Mouse (Mus musculus) layer of hippocampus, adult 8-10 months (tissue): ENCODE data around the gene Leng1. TPM values are rescaled to one million over a fixed set of nuclear protein-coding genes. Genes with fewer than 3 reads are reported as not detected.

Experiments
- DNase-seq, 2 experiments: peaks; one replicate each; pipeline ENCODE4 v3.0.0; 2022; ENCODE audit warnings: low spot score in 2 of 2
- total RNA-seq, 4 experiments: library from RNA; stranded (reverse); gene quantifications; 2 replicates each; pipeline ENCODE4 v1.2.4; 2022

The Leng1 gene
- total RNA-seq, 4 experiments from 2014 or later: 4.4 to 6.8 (median 5.5) TPM

DNA sequence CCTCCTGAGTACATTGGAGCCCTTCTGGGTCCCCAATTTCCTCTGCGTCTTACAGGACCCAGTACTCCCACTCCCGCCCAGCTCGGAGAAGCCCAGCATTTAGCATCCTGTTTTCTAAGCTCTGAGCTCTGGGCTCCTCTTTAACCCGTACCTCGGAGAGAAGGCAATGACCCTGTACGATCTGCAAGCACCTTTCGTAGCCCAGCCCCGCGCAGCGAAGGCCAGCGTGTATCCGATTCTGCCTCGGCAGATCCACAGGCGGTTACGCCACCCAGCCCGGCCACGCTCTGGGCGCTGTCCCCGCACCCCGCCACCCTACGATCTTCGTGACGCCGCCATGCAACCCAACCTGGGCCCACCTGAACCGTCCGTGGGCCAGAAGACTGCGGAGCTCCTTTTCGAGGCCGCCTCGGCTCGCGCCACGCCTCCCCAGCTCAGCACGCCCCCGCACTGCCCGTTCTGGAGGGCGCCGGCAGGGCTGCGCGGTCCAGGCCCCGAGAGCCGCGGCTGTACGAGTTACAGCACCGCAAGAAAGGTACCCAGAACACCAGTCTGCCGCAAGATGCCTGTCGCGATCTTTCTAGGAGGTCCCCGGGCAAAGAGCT, 26.8 kb upstream of the Leng1 start, which contains the start of gene Tsen34:
Tsen34 (plus strand) TSS at position 482 of the 605 bp plus-strand sequence.
- no peak for DNase-seq

DNA sequence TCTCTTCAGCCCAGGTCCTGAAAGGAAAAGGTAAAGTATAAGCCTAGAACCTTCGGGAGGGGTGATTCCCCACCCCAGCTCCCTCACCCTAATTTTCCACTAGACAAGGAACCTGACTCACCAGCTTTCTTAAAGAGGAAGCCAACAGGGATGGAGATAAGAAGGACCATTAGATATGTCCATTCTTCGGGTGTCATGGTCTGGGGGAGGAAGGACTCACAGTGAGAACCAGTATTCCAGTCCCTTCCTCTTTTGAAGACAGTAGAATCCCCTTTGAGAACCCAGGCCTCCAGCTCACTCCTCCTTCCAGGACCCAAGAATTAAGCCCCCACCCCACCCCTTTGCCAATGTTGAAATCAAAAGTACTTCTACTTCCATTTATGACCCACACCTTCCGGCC, 26.3 kb upstream of the Leng1 start:
- no peak for DNase-seq

DNA sequence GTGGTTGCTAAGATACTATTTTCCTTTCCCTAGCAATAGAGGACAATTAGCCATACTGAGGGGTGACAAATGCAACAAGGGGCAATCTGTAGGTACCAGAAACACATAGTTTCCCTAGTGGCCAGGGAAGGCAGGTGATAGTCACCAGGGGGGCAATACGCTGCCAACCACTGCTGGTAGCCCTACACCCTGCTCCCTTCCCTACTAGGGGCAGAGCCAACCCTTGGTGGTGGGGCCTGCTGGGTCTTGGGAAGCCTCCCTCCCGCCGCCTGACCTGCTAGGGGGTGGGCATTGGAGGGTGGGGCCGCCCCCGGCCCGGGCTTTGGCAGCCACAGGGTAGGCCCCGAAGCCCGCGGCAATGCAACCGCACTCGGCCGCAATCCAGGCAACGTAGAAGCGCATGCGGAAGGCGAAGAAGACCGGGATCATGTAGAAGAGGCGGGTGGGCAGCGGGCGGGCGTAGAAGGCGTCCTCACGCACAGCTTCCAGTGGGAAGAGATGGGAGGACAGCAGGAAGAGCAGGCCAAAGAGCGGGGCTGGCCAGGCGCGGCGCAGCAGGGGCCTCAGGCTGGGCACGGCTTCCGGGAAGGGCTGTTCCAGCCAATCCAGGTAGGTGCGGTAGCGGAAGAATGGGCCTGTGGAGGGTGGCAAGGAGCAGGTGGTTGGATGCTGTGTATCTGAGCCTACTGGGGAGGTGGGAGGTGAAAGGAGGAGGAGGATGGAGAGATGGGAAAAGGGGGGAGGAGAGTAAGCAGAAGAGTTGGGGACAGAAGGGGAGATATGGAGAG, 20.0 kb upstream of the Leng1 start:
- DNase-seq: no peak

DNA sequence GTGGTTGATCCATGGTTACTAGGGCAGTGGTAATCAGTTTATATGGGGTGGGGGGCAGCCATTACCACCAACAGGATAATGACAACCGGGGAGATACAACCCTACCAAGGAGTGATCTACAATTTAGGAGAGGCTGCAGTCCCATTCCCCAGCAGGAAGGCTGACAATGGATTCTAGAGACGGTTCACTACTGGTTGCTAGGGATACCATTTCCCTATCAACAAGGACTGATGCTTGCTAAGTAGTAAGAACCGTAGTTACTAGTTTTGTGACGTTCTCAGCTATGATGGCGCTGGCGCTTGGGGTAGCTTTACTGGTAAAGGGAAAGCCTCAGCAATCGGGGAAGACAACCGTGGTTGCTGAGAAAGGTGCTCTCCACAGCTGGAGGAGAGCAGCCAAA, 19.1 kb upstream of the Leng1 start:
- no peak for DNase-seq

DNA sequence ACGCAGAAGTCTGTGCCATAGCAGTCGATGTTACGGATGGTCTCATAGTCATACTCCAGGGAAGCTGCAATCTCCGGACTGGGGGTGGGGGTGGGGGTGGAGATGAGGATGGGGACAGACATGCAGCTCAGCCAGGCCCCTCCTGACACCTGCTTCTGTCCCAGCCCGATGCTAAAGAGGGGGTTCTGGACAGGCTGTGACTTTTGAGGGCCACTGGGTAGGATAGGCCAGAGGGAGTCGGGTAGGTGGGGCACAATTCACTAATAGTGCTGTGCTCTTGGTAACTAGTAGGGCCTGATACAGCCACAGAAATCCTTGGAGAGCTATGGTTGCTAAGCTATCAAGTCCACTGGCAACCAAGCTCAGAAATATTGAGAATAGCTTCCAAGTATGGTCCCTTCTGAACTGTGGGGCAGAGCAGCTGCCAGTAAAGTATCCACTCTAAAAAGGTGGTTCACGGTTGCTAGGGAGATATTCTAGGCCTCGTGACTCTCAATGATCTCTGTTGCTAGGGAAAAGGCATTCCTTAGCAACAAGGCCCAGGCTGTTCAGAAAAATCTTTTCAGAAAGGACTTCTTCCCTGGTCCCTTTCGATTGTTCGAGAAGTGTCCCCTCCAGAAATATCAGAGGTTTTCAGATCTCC, 18.4 kb upstream of the Leng1 start:
- no peak for DNase-seq

DNA sequence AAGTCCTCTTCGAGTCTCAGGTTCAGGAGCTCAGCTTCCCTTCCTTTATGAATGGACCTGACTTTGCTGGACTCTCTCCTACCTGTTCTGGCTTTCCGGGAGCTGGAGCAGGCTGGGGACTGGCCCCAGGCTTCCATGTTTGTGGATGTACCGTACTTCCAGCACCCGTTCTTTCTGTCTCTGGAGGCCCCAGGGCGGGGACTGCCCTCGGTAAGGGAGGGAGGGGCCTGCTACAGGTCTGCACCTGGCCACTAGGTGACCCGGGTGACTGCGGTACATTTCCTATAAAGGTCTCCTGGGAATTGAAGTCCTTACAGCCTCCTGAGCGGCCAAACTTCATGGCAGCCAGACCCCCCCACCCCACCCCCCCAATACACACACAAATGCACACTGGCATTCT, 11.7 kb upstream of the Leng1 start, which contains the start of gene Tmc4:
Tmc4 (minus strand) TSS at position 212 of the 400 bp plus-strand sequence.
- DNase-seq: no peak

DNA sequence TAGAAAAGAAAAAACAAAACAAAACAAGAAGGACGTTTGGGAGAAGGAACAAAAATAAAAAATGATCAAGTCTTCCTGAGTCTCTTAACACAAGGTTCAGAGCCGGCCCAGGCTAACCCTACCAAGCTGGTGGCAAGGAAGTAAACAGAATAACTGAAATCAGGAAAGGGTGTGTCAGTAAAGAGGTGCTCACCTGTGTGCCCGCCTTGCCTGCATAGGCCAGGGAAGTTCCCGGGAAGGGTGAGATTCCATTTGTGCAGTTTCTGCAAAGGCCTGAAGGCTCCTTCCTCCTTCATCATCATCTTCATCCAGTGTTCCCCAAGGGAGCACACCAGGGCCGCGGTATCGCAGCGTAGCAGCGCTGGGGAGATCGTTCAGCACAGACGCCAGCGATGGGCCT, 10.7 kb upstream of the Leng1 start:
- DNase-seq: no peak

DNA sequence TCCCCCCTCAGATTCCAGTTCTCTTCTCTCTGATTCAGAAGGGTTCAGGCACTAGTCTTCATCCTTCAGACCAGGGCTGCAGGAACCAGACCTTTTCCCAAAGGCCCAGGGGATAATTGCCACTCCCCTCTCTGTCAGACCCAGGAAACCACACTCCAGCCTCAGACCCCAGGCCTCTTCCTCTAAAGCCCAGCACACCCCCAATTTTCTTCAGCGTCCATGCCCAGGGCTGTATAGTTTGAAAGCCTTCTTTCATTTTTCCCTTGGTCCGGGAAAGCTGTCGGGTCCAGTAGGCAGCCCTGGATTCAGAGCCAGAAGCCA, 9.5 kb upstream of the Leng1 start:
- no peak for DNase-seq

DNA sequence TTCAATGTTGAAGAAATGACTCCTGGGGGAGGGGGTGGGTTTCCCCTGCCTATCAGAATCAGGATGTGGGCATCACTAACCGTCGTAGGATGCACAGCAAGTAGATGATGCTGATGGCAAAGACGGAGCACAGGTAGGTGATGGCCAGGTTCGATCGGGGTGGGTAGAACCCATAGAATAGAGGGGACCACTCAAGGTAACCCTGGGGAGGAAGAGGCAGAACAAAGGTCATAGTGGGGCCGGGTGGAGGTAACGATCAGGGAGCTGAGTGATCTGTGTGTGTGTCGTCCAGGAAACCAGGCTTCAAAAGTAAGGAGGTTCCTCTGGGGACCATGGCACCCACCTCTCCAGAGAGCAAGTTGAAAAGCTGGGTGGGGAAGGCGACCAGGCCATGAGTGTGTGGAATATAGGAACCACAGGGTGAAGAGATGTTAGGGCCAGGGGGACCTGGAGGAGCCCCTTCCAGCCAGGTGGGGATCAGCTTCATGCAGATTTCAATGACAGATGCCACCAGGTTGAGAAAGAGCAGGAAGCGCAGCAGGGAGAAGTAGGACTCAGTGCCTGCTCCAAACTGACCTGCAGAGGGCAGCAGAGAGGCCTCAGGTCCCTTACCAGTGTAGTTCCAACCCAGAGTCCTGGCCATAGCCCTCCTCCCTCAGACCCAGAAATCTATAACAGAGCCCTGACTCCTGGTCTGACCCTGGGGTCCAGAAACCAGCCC, 9.0 kb upstream of the Leng1 start:
- DNase-seq: peak; percentile 62 to 84

DNA sequence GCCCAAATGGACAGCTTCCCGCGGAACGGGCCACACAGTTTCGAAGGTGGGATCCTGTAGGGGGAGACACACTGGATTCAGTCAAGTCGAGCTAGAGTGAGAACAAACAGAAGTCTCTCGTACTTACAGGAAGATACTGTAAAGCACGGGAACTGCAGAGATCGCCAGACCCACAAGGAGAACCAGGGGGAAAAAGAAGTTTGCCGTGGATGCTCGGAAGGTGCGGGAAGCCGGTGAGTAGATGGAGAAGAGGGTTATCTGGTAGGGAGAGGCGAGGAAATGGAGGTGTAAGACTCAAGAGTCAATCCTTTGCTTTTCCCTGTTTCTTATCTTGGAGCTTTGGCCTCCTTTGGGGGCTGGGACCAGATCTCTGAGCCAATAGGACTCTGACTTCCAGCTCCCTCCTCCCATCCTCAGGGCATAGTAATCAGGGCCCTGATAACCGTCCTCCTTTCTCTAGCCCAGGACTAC, 1.3 kb upstream of the Leng1 start:
- no peak for DNase-seq

DNA sequence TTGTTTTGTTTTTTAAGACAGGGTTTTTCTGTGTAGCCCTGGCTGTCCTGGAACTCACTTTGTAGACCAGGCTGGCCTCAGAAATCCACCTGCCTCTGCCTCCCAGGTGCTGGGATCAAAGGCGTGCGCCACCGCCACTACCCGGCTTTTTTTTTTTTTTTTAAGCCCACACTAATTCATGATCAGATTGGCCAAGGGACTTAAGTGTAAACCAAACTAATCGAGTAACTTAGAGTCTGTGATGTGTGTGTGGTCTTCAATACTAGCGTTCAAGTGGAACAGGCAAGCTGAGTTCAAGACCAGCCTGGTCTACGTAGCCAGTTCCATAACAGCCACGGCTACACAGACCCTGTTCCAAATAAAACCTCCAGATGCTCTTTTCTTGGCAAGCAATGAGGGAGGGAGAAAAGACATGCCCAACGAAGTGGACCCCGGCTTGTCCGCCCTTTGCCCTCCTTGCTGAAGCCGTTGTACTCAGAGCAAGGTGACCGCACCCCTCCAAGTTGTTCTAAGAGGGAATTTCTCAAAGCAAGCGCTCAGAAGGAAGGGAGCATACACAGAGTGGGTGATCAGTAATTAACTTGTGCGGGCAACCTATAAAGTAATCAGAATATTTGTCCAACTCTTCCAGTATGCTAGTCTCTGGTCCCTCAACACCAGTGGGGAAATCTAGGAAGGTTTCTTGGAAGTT, 971 bp downstream of the Leng1 start:
- no peak for DNase-seq

DNA sequence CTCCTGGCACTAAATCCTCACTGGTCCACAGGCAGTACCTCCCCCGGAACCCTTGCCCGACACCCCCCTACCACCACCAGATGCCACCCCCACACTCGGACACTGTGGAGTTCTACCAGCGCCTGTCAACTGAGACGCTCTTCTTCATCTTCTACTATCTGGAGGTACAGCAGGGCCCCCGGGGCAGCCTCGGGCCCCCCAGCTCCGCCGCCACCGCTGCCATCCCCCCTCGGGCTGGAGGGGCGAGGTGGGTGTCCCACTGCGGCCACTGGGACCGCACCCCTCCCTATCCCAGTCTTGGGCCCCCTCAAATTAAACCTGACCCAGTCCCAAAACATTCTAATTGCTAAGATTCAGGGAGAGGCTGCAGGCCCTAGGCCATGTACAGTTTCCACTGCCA, 7.1 kb downstream of the Leng1 start:
- DNase-seq: no peak

DNA sequence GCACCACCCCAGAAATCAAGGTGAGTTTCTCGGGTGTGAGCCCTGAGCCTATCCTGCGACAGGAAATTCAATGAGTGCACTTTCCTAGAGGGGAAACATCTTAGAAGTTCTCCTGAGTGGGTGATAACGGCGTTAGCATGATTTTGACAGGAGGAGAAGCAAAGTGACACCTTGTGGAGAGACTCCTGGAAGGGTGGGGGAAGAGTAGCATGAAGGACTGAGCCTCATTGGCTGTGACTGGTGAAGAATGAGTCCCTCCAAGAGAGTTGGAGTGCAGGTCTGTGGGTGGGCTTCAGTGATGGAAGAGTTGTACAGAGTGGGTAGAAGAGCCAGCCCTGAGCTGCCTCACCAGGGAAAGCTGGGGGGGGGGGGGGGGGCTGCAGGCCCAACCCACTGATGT, 8.7 kb downstream of the Leng1 start:
- no peak for DNase-seq

DNA sequence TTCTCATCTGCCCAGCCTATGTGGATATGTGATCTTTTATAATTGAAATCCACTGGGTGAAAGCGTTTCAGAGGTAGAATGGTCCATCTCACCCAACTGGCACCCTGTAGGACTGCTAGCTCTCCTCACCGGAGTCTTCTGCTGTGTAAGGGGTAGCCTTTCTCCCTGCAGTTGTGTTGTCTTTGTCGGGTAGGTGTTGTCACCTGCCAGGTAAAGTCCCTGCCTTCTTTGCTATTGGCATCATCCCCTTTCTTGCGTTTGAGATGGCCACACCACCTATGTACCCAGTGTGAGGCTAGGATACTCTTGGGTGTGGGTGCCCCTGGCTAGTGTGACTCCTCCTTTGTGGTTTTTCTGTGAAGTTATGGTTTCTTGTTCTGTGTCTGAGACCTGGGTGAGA, 19.0 kb downstream of the Leng1 start:
- no peak for DNase-seq

DNA sequence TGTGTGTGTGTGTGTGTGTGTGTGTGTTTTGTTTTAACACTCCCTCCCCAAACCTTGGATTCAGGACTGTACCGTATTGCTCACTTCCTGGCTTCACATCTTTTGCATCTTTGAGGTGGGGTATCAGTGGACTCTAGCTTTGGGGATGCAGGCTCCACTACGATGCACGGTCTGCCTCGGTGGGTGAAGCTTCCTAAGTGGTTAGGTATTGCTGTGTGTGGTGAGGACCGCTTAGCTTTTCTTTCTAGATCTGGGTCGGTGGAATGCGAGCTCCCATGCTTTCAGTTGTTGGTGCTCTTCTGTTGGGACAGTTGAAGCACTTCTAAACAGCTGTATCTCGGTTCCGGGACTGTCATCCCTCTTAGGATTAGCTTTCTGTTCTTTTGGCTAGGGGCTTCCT, 19.5 kb downstream of the Leng1 start:
- DNase-seq: no peak

DNA sequence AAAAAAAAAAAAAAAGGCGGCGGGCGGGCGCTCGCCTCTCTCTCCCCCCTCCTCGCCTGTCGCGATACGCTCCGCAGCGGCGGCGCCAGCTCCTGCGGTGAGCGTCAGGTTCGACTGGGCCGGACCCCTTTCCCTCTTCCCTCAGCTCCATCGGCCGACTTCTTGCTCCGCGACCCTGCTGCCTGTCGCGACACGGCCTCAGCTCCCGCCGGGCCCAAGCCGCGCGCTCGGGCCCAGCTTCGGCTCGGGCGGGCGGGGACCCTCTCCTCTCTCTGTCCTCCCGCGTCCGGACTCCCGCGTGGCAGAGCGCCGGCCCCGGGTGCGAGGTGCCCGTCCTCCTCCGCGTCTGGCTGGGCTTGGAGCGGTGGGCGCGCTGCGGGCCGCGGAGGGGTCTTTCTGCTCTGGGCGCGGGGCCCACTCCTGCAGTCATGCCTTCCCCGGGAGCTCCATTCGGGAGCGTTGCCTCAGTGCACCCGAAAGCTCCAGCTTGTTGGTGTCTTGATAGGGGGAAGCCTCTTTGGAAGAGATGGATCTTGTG, 20.1 kb downstream of the Leng1 start:
- peak in 1 of 2 experiments; percentile 37 for DNase-seq

DNA sequence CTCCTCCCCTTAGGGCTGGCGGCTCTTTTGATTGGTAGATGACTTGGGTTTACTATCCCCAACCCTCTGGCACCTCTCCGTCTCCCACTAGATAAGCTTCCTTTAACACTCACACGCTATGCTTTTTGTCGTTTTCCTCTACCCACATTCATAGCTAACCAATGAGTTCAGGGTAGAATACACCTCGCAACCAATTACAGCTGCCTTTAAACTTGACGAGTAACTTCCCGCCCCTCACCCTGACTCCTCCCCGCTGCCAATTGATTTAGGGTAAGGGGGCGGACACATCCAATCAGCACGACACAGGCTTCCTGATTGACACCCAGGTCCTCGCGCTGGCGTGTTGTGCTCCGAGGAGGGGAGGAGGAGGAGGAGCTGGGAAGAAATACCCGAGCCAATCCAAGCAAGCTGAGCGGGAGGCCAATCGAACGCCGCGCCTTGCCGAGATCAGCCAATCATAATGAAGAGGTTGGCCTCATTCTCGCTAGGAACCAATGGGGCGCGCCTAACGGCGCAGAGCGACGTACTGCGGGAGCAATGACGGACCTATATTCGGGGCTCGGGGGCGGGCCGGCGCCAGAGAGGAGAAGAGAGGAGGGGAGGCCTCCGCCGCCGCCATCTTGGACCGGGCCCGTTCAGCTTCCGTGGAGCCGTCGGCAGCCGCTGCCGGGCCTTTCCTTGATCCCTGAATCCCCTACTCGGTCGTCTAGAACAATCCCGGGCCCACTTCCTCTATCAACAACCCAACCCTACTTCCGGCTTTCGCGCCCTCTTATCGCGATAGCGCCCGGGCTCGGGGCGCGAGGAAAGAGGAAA, 20.8 kb downstream of the Leng1 start, which contains the start of gene Cnot3:
Cnot3 (plus strand) TSS at position 597 of the 816 bp plus-strand sequence.
- DNase-seq: peak; percentile 100

DNA sequence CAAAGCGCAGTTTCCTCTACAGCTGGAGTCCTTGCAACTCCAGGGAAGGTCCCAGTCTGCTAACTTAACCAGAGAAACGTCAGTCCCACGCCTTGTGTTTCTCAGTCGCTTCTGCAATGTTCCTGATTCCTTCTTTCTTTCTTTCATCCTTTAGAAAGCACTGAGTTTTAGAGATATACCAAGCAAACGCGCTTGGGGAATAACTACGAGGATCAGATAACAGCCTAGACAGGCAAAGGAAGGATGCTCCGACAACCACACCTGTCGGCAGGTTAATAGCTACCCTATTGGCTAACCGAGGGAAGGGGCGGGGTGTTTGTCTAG, 21.3 kb downstream of the Leng1 start:
- DNase-seq: no peak

DNA sequence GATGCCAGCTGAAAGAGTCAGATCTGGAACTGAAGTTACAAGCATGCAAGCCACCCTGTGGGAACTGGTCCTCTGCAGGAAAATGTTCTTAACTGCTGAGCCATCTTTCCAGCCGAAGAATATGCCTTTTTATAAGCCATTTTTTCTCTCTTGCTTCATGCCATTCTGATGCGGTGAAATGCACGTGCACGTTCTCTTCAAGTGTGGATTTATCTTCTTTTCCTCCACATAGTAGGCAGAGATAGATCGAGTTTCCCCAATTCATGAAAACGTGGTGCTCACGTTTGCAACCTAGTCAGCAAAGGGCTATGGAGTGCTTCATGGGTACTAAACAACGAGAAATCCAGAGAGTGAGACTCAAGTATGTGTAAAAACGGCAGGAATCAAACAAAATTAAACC, 21.8 kb downstream of the Leng1 start:
- no peak for DNase-seq

DNA sequence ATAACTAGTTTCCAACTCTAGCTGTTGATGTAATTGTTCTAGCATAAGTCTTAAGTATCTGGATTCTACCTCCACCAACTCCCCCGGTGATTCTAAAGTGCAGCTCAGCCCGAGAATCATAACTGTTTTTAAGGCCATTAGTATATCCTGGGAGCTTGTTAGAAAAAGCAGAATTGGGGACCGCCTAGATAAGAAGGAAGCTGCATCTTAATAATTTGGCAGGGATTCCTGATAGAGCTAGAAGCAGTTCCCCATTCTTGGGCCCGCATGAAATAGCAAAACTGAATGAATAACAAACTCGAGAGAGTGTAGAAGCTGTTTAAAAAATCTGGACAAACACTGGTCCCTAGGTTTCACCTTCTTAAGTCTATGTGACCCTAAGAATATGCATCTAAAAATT, 22.2 kb downstream of the Leng1 start:
- no peak for DNase-seq
